In the genomic region with DNA sequence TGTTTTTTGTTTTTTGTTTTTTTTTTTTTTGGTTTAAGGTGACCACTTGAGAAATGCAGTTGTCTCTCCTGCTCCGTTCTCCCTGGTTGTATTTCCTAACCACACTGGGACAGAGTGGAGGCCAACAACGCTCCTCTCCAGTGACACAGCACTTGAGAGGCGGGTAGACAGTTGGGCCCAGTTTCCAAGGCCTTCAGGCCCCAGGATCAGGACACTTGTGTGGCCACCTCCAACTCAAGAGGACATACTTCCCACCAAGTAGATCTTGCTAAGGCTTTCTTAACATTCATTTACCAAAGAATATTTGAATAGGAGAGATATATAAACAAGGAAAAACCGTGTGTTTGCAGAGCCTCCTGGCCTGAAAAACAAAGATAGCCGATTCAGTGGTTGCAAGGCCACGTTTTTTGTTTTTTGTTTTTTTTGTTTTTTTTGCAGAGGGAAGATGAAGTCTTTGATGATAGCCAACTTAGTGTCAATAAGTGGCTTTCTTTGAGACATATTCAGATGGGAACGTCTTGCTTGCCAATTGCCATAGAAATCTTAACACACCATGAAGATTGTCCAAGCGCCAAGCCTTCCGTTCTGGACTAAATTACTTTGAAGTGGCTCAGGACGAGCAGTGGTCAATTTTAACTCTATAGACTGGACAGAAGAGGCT, we compare ENCODE assay signal across 22 mouse cellular contexts. TPM values are rescaled to one million over a fixed set of nuclear protein-coding genes. Genes with fewer than 3 reads are reported as not detected.
DNase-seq lines count a peak whose midpoint lies in the region; ATAC-seq lines count a peak whose summit lies in the region.
"Had no signal": no experiment of that assay in that cellular context is flagged by ENCODE, and none has a peak within 500 bp of the region (broad histone marks: within the 10 kb centered on the region; RNA-seq: fewer than 3 reads in every experiment).

No protein-coding gene starts in this region.

- H3K9me3 ChIP-seq in hindbrain, embryonic 11.5 days (ENCODE audit: control insufficient read depth, low read length): no peaks in the 10 kb centered on the region
- no peaks in the 10 kb centered on the region for H3K9me3 ChIP-seq in midbrain, embryonic 14.5 days (ENCODE audit: control insufficient read depth, low read length)
- no peaks in the 10 kb centered on the region for H3K9me3 ChIP-seq in embryonic facial prominence, embryonic 10.5 days
- H3K9me3 ChIP-seq: heart, embryonic 13.5 days; neural tube, embryonic 12.5 days had no signal

- no peaks in the 10 kb centered on the region for H3K36me3 ChIP-seq in hindbrain, embryonic 11.5 days (ENCODE audit: control insufficient read depth, insufficient read depth, low read length)
- no peaks in the 10 kb centered on the region for H3K36me3 ChIP-seq in midbrain, embryonic 14.5 days (ENCODE audit: control insufficient read depth, insufficient read depth, low read length)
- H3K36me3 ChIP-seq in embryonic facial prominence, embryonic 10.5 days (replicated peaks): no peaks in the 10 kb centered on the region
- H3K36me3 ChIP-seq: heart, embryonic 13.5 days; neural tube, embryonic 12.5 days had no signal

- peak overlapping the region; percentile 92; the same call in 1 of the 2 replicates for H3K27ac ChIP-seq in hindbrain, embryonic 11.5 days (ENCODE audit: low read depth, low read length)
- no peak overlapping the region for H3K27ac ChIP-seq in midbrain, embryonic 14.5 days (replicated peaks; ENCODE audit: low read depth, low read length)
- H3K27ac ChIP-seq in embryonic facial prominence, embryonic 10.5 days (replicated peaks): no peak overlapping the region
- H3K27ac ChIP-seq: heart, embryonic 13.5 days; kidney, postnatal 0 days; neural tube, embryonic 12.5 days had no signal

- no peak overlapping the region for H3K4me3 ChIP-seq in hindbrain, embryonic 11.5 days (ENCODE audit: low read depth, low read length)
- no peak overlapping the region for H3K4me3 ChIP-seq in midbrain, embryonic 14.5 days (replicated peaks; ENCODE audit: low read depth, low read length)
- H3K4me3 ChIP-seq in embryonic facial prominence, embryonic 10.5 days: no peak overlapping the region
- H3K4me3 ChIP-seq: heart, embryonic 13.5 days; neural tube, embryonic 12.5 days had no signal

- no peak for ATAC-seq in hindbrain, embryonic 11.5 days (ENCODE audit: low FRiP score)
- ATAC-seq in midbrain, embryonic 14.5 days (ENCODE audit: low FRiP score, low TSS enrichment): no peak
- ATAC-seq: inflammation-experienced regulatory T-cells, adult 6 months had no signal

- 22% methylated on average over 10 of the region's 10 CpGs for WGBS in hindbrain, embryonic 11.5 days
- 19% methylated on average over 10 of the region's 10 CpGs for WGBS in midbrain, embryonic 14.5 days
- WGBS in embryonic facial prominence, embryonic 10.5 days: 48% methylated on average over 10 of the region's 10 CpGs

- DNase-seq in left cerebral cortex, postnatal 4 days: peak; percentile 68
- no peak for DNase-seq in left cerebral cortex, adult 11 months (ENCODE audit: low spot score)
- DNase-seq in embryo, embryonic 10 days (ENCODE audit: low spot score): peak; percentile 56
- DNase-seq in hindbrain, embryonic 11.5 days (ENCODE audit: low spot score): peak; percentile 51
- peak; percentile 53 for DNase-seq in midbrain, embryonic 14.5 days
- DNase-seq in urinary bladder, postnatal 4 days (ENCODE audit: low spot score in 2 of 2): no peak
- DNase-seq in embryonic facial prominence, embryonic 10.5 days (ENCODE audit: low spot score): no peak
- no peak for DNase-seq in left cerebral cortex, postnatal 25 days (ENCODE audit: low spot score in 2 of 2)
- DNase-seq: adrenal gland, postnatal 36 days; gastrocnemius, postnatal 10 days; lung, adult 18-20 months; right cerebral cortex, adult 18-20 months; thymus, postnatal 14 days had no signal

- no peak overlapping the region for H3K4me2 ChIP-seq in hindbrain, embryonic 11.5 days (replicated peaks; ENCODE audit: low read depth, low read length)
- H3K4me2 ChIP-seq in midbrain, embryonic 14.5 days (ENCODE audit: low read length): no peak overlapping the region
- H3K4me2 ChIP-seq: heart, embryonic 13.5 days had no signal

- H3K9ac ChIP-seq in hindbrain, embryonic 11.5 days (ENCODE audit: low read depth, low read length): no peak overlapping the region
- H3K9ac ChIP-seq in midbrain, embryonic 14.5 days (replicated peaks; ENCODE audit: low read length): no peak overlapping the region
- H3K9ac ChIP-seq: heart, embryonic 13.5 days; neural tube, embryonic 12.5 days had no signal

- intact Hi-C loops in left cerebral cortex, postnatal 4 days (cut with DNase I): loop anchor here (10.0 kb wide), 1 partner anchor 50 kb away; no protein-coding TSS in a partner anchor
- intact Hi-C loops in left cerebral cortex, postnatal 25 days (cut with DNase I): loop anchor here (5.0 kb wide), 3 partner anchors 32 to 228 kb away; no protein-coding TSS in a partner anchor

- peaks cover 14% of the 10 kb centered on the region for H3K4me1 ChIP-seq in hindbrain, embryonic 11.5 days (replicated peaks; ENCODE audit: control insufficient read depth, insufficient read depth, low read length)
- peaks cover 24% of the 10 kb centered on the region; the same call in 1 of the 2 replicates for H3K4me1 ChIP-seq in midbrain, embryonic 14.5 days (ENCODE audit: control insufficient read depth, insufficient read depth, low read length)
- H3K4me1 ChIP-seq in embryonic facial prominence, embryonic 10.5 days: peaks cover 41% of the 10 kb centered on the region

- H3K27me3 ChIP-seq in hindbrain, embryonic 11.5 days (ENCODE audit: control insufficient read depth, insufficient read depth, low read length): peaks cover 22% of the 10 kb centered on the region
- H3K27me3 ChIP-seq in midbrain, embryonic 14.5 days (ENCODE audit: control insufficient read depth, insufficient read depth, low read length): peaks cover 59% of the 10 kb centered on the region
- H3K27me3 ChIP-seq in embryonic facial prominence, embryonic 10.5 days (replicated peaks; ENCODE audit: low read depth, poor library complexity, severe bottlenecking): peaks cover 80% of the 10 kb centered on the region

RNA-seq across cellular contexts. Expression of a gene that starts 4.1 kb away (rescaled TPM):
- under 1 TPM; 0.28 to 0.50 TPM for total RNA-seq in left cerebral cortex, postnatal 4 days (2021)
- 0.99 and 1.6 TPM in 2 replicates for polyA plus RNA-seq in hindbrain, embryonic 11.5 days (2014; fragmentation: Nextera tagmentation; extraction: Ambion mirVana)
- 0.70 and 0.75 TPM in 2 replicates for polyA plus RNA-seq in midbrain, embryonic 14.5 days (2014; fragmentation: Nextera tagmentation; extraction: Ambion mirVana)
- 0.50 and 0.56 TPM in 2 replicates for polyA plus RNA-seq in embryonic facial prominence, embryonic 10.5 days (2016; fragmentation: Nextera tagmentation; extraction: Ambion mirVana)
- total RNA-seq in left cerebral cortex, postnatal 25 days (2021): under 1 TPM in 1 of 2 experiments, not detected in 1; 0.23 TPM
- total RNA-seq: adrenal gland, postnatal 36 days; gastrocnemius, postnatal 10 days; megakaryocyte progenitor cell, adult 5-6 weeks; MEL had no signal
- polyA plus RNA-seq: heart, embryonic 13.5 days; inflammation-experienced regulatory T-cells, adult 6 months; kidney, postnatal 0 days; limb, embryonic 14.5 days had no signal

RNA-seq across cellular contexts. Expression of a gene that starts 10.4 kb away (rescaled TPM):
- 1 to 10 TPM; 3.9 to 5.1 TPM for total RNA-seq in left cerebral cortex, postnatal 4 days (2021)
- 19.1 and 20.1 TPM in 2 replicates for polyA plus RNA-seq in hindbrain, embryonic 11.5 days (2014; fragmentation: Nextera tagmentation; extraction: Ambion mirVana)
- polyA plus RNA-seq in midbrain, embryonic 14.5 days (2014; fragmentation: Nextera tagmentation; extraction: Ambion mirVana): 9.9 and 14.9 TPM in 2 replicates
- polyA plus RNA-seq in embryonic facial prominence, embryonic 10.5 days (2016; fragmentation: Nextera tagmentation; extraction: Ambion mirVana): 6.2 and 6.9 TPM in 2 replicates
- 1 to 10 TPM; 2.3 to 2.7 TPM for total RNA-seq in left cerebral cortex, postnatal 25 days (2021)
- total RNA-seq: adrenal gland, postnatal 36 days; gastrocnemius, postnatal 10 days; megakaryocyte progenitor cell, adult 5-6 weeks had no signal
- polyA plus RNA-seq: heart, embryonic 13.5 days had no signal

RNA-seq across cellular contexts. Expression of a gene that starts 20.2 kb away (rescaled TPM):
- 10 to 100 TPM; 22.4 to 24.1 TPM for total RNA-seq in left cerebral cortex, postnatal 4 days (2021)
- 9.5 and 11.2 TPM in 2 replicates for polyA plus RNA-seq in hindbrain, embryonic 11.5 days (2014; fragmentation: Nextera tagmentation; extraction: Ambion mirVana)
- polyA plus RNA-seq in midbrain, embryonic 14.5 days (2014; fragmentation: Nextera tagmentation; extraction: Ambion mirVana): 10.3 and 10.8 TPM in 2 replicates
- 2.2 and 2.4 TPM in 2 replicates for polyA plus RNA-seq in embryonic facial prominence, embryonic 10.5 days (2016; fragmentation: Nextera tagmentation; extraction: Ambion mirVana)
- total RNA-seq in left cerebral cortex, postnatal 25 days (2021): 10 to 100 TPM; 16.0 to 16.5 TPM
- total RNA-seq: gastrocnemius, postnatal 10 days; megakaryocyte progenitor cell, adult 5-6 weeks; MEL had no signal
- polyA plus RNA-seq: heart, embryonic 13.5 days; inflammation-experienced regulatory T-cells, adult 6 months; kidney, postnatal 0 days had no signal

RNA-seq across cellular contexts. Expression of a gene that starts 35.4 kb away (rescaled TPM):
- total RNA-seq in left cerebral cortex, postnatal 4 days (2021): under 1 TPM in 1 of 2 experiments, not detected in 1; 0.40 TPM
- 0.35 and 0.76 TPM in 2 replicates for polyA plus RNA-seq in hindbrain, embryonic 11.5 days (2014; fragmentation: Nextera tagmentation; extraction: Ambion mirVana)
- 0.38 and 0.72 TPM in 2 replicates for polyA plus RNA-seq in midbrain, embryonic 14.5 days (2014; fragmentation: Nextera tagmentation; extraction: Ambion mirVana)
- polyA plus RNA-seq in embryonic facial prominence, embryonic 10.5 days (2016; fragmentation: Nextera tagmentation; extraction: Ambion mirVana): 0.31 TPM in 1 of 2 replicates, not detected in the other
- total RNA-seq in left cerebral cortex, postnatal 25 days (2021): not detected
- total RNA-seq: adrenal gland, postnatal 36 days; gastrocnemius, postnatal 10 days; left cerebral cortex, adult 18-20 months; megakaryocyte progenitor cell, adult 5-6 weeks; MEL had no signal
- polyA plus RNA-seq: cortical plate, adult 2 months; kidney, postnatal 0 days had no signal

Comparison
In these comparisons a context has a peak if more than half of its experiments do, and no peak if none do; other contexts are left out.
1. DNase-seq: peak in left cerebral cortex, postnatal 4 days (single experiment), embryo, embryonic 10 days (single experiment), hindbrain, embryonic 11.5 days (single experiment) and midbrain, embryonic 14.5 days (single experiment); none in left cerebral cortex, adult 11 months (single experiment), urinary bladder, postnatal 4 days (0 of 2), embryonic facial prominence, embryonic 10.5 days (single experiment) and left cerebral cortex, postnatal 25 days (0 of 2).